Mouse (Mus musculus): ENCODE measurements at regions not wholly inside any gene's neighbourhood (a gene's known extent, or its start where the extent isn't known, plus 50 kb on each side); places are given as distances from the start of the nearest gene placed in this dataset.

DNA sequence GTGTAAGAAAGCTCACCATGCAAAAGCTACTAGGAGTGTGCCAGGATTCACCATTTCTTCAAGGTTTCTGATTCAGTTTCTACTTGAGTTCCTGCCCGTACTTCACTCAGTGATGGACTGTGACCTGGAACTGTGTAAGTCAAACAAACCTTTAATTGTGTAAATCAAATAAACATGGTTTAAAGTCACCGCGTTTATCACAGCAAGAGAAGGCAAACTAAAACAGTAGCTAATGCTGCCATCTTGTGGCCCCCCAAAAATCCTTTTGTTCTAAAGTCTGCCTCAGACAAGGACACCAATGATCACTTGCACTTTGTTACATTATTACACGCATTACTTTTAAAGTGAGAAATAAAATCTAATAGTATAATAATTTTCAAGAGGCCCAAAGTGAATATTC, 63.6 kb upstream of the Dcx start:
- peak; percentile 66 to 67 for DNase-seq
